Mouse (Mus musculus) adrenal gland, adult (tissue): ENCODE results near the gene Palld.

ENCODE experiments used
- DNase-seq, 2 experiments: peaks; one replicate each; pipeline ENCODE4 v3.0.0; 2022 to 2023; ENCODE audit warnings: low spot score in 1 of 2; ENCODE audit not compliant: inconsistent age in 2 of 2

The Palld gene

GRCm38 (mm10) chr8:61637736-61638135 lies 264.8 kb downstream of the Palld start:
- DNase-seq: no peak

GRCm38 (mm10) chr8:61634811-61635210 lies 267.7 kb downstream of the Palld start:
- no peak for DNase-seq

- DNase-seq: no peak
Measured at GRCm38 (mm10) chr8:61632331-61632730, 270.2 kb downstream of the Palld start.

GRCm38 (mm10) chr8:61629631-61629968 lies 272.9 kb downstream of the Palld start:
- no peak for DNase-seq

GRCm38 (mm10) chr8:61628938-61629630 lies 273.4 kb downstream of the Palld start:
- peak in 1 of 2 experiments; percentile 56 for DNase-seq

- no peak for DNase-seq
Measured at GRCm38 (mm10) chr8:61626246-61626952, 276.1 kb downstream of the Palld start.

- DNase-seq: no peak
Measured at GRCm38 (mm10) chr8:61625656-61626210, 276.8 kb downstream of the Palld start.

- DNase-seq: no peak
Measured at GRCm38 (mm10) chr8:61623485-61624417, 278.7 kb downstream of the Palld start.

- no peak for DNase-seq
Measured at GRCm38 (mm10) chr8:61621300-61621699, 281.2 kb downstream of the Palld start.

GRCm38 (mm10) chr8:61617651-61618050 lies 284.8 kb downstream of the Palld start:
- no peak for DNase-seq

- no peak for DNase-seq
Measured at GRCm38 (mm10) chr8:61617049-61617448, 285.4 kb downstream of the Palld start.

GRCm38 (mm10) chr8:61615711-61616697 lies 286.5 kb downstream of the Palld start:
- no peak for DNase-seq

GRCm38 (mm10) chr8:61611741-61612140 lies 290.7 kb downstream of the Palld start:
- DNase-seq: no peak

GRCm38 (mm10) chr8:61611077-61611476 lies 291.4 kb downstream of the Palld start:
- no peak for DNase-seq

- DNase-seq: peak in 1 of 2 experiments; percentile 52
Measured at GRCm38 (mm10) chr8:61610546-61610945, 291.9 kb downstream of the Palld start.

GRCm38 (mm10) chr8:61607463-61607813 lies 295.1 kb downstream of the Palld start:
- peak in 1 of 2 experiments; percentile 34 for DNase-seq

- DNase-seq: peak; percentile 84 to 91
Measured at GRCm38 (mm10) chr8:61606795-61607462, 295.6 kb downstream of the Palld start.

GRCm38 (mm10) chr8:61604871-61605270 lies 297.6 kb downstream of the Palld start:
- DNase-seq: no peak

GRCm38 (mm10) chr8:61596889-61597288 lies 305.6 kb downstream of the Palld start:
- DNase-seq: peak; percentile 42 to 79
